Mouse (Mus musculus): ENCODE measurements at regions not wholly inside any gene's neighbourhood (a gene's known extent, or its start where the extent isn't known, plus 50 kb on each side); places are given as distances from the start of the nearest gene placed in this dataset.

GRCm38 (mm10) chr8:112933815-112934214 is 364.0 kb downstream of the Cntnap4 start:
- in situ Hi-C loops (cut with MboI, MseI) = no loop called here

DNA sequence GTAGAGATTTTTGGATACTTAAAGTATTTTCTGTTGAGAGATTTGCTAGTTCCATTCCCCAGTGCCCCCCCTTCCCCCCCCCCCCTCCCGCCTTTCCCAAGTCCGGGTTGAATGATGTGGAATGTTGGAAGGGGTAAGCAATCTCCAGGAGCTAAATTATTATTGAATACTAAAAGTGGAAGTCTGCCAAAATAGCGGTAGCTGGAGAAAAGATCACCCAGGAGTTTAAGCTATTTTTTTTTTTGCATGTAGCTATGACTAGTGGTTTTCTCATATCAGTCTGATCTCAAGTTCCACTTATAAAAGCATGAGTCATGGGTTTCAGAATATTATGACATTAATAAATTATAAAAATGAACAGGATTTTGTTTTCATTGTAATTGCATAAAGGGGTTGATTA is 365.6 kb downstream of the Cntnap4 start:
- in situ Hi-C loops (cut with MboI, MseI) = no loop called here

DNA sequence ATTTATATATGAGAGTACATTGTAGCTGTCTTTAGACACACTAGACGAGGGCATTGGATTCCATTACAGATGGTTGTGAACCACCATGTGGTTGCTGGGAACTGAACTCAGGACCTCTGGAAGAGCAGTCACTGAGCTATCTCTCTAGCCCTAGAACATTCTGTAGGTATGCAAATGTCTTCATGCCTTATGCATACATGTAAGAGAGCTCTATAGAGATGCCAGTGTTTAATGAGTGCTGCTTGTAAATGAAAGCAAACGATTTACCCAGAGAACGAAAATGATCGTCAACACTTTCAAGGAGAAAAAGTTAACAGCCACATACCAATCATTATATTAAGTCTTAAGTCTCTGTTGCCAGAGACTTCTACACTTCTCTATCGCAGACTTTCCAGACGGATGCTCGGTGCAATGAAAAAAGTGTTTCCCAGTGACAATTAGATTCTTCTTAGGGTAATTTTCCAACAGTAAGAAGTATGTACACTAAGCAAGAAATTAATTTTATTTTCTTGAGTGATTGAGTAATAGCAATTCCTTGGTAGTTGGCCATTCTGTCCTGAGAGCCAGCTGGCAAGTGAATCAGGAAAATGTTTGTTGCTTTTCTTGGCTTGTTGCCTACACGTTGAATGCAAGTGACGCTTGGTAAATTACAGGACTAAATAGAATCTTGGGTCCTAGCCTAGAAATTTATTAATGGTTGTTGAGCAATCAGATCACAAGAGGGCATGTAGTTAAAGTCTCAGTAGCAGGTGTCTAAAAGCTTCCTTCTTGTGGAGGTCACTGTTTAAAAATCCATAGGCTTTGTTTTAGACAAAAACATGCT is 366.3 kb downstream of the Cntnap4 start:
- in situ Hi-C loops (cut with MboI, MseI) = no loop called here

DNA sequence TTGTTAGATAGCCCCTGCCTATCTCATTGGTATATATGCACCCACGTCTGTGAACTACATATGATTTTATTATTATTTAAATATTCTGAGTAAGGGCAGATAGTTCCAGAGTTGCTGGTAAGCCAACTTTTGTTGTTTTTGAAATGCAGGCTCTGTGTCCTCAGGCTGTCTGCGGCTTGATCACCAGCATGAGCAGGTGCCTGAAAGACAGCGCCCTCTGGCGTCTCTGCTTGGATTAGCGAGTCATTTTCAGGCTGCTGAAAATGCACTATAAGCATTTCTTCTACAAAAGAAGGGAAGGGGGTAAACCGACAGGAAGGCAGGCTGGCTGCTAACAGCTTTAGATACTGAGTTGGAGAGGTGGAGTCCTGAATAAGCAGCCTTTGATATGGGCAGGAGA is 402.6 kb downstream of the Cntnap4 start:
- in situ Hi-C loops (cut with MboI, MseI) = loop anchor here in 1 of 2 experiments (25.0 kb wide), 1 partner anchor 1610 kb away; no protein-coding TSS in a partner anchor

DNA sequence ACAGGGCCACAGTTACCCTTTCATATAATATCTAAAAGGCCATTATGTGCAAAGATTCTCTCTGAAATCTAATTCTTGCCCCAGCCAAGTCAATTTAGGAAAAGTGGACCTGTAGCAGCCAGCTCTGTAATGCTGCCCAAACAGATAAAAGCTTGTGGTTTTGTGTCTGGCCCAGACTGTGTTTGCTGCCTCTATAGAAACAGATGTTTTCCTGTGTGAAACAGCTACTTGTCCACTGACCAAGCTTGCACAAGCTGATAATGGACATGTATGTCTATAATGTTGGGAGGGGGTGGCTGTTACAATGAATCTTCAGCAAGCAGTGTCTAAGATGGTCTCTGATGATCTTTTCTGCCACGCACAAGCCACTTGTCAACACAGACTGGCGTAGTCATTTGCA is 405.9 kb downstream of the Cntnap4 start:
- in situ Hi-C loops (cut with MboI, MseI) = no loop called here

DNA sequence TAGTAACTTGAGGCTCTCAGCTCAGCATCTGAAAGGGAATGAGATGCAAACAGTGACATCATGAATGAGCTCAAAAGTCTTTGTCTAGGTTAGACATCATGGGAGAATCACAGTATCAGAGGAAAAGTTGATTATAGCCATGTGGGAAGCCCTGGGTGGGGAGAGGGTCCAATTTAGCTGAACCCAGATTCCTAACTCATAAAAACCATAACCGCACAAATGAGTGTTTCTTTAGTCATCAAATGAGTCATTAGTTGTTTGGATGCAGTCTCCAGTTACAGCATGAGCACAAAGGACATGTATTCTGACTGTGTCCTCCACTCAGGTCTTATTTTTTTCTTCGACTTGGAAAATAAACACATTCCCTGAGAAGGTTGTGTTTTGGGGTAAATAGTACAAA is 406.5 kb downstream of the Cntnap4 start:
- in situ Hi-C loops (cut with MboI, MseI) = no loop called here

DNA sequence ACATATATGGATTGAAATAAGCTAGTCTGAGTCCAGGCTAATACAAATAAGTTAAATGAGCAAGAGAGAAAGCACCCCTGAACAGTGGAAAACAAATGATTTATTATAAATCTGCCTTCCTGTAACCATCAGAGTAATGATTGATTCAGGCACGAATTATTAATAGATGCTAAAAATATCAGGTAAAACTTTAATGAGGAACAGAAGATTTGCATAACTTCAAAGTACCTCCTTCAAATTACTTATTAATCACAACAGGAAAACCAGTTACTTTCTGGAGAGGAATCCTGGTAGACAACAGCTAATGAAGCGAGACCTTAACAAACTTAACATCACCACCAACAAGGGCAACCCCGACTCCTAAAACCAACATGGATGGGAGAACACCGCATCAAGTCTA is 423.9 kb downstream of the Cntnap4 start:
- in situ Hi-C loops (cut with MboI, MseI) = no loop called here

DNA sequence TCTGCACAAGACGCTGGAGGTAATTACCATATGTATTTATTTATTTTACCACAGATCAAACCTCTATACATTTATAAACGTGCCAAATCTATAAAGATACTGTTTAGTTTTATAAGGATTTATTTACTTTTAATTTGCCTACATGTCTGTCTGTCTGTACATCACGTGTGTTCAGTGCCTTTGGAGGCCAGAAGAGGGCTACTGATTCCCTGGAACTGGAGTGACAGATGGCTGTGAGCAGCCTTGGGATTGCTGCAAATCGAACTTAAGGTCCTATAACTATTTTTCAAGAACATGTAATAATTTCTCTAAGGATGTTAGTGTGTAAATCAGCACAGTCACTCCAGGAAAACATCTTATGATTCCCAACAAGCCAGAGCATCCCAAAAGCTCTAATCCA is 437.5 kb downstream of the Cntnap4 start:
- in situ Hi-C loops (cut with MboI, MseI) = no loop called here

DNA sequence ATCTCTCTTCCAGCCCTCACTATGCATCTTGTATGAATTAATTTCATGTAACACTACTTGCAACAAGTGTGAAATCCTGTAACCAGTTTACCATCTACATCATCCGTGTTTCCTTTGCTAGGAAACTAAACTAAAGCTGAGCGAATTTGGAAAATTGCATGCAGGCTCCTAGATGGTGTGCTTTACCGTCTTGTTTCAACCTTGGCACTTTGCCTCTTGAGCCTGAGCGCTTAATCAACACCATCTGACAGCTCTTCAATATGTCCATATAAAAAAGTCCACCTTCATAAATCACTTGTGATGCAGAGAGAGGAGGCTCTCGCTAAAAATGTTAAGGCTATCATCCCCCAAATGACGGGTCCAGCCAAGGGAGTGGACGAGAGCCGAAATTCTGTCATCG is 459.0 kb downstream of the Cntnap4 start:
- in situ Hi-C loops (cut with MboI, MseI) = no loop called here

DNA sequence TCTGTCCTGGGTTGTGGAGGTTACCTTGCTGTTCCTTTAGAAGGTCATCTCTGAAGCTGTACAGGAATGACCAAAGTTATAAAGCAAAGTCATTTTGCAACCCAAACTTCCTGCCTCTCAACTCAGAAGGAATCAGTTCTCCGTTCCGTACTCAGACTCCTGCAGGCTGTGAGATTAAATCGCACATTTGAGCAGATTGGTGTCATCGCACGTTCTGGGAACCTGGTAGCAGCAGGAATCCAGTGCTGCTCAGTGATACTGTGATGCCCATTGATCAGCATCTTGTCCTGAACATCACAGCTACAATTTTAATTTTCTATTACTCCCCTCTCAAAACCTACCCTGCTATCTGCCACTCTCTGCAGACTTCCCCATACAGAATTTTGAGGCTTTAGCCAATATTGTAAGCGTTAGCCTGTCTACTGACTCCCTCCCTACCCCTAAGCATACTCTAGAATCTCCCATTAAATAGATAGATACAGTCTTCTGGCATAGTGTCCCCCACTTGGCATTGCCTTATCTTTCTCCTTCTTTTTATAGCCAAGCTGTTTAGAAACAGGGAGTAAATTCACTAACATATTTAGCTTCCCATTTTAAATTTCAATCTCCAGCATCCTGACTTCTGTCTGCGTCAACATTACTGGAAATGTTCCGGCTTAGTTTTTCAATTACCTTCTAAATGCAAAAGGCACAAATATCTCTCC is 482.1 kb downstream of the Cntnap4 start:
- in situ Hi-C loops (cut with MboI, MseI) = no loop called here

DNA sequence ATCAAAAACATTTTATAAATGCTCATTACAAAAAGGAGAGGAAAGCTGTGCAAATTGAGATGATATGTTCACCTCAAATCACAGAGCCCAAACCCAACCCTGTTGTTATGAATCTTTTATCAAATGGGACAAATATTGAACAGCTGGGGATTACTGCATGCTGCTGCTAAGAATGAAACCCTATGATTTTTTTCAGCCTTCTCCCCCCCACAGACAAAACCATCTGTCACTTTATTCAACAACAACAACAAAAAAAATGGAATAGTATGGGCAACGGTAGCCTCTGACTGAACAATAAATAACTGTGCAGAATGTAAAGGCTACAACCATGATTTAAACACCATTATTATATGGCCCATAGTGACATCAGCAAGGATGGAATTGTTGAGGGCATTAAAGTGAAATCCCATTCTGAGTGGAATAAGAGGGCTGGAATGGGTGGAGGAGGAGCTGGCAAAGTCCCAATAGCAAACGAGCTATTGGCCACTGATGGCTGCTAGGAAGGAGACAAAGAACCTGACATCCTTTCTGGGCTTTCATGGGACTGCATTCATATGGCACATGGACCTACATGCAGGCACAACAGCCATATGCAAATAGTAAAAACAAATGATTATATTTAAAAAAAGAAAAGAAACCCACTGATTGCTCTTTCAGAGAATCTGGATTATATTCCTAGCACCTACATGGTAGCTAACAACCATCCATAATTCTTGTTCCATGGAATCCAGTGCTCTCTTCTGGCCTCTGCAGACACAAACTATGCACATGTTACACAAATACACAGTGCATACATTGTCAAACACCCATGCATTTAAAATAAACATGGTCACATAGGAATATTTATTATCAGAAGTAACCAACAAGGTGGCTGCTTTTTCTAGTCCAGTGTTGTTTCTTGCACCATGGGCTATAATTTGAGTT is 495.7 kb downstream of the Cntnap4 start:
- in situ Hi-C loops (cut with MboI, MseI) = no loop called here

- in situ Hi-C loops (cut with MboI, MseI) = no loop called here
These were observed 496.4 kb downstream of the Cntnap4 start for GRCm38 (mm10) chr8:113066170-113066708.

DNA sequence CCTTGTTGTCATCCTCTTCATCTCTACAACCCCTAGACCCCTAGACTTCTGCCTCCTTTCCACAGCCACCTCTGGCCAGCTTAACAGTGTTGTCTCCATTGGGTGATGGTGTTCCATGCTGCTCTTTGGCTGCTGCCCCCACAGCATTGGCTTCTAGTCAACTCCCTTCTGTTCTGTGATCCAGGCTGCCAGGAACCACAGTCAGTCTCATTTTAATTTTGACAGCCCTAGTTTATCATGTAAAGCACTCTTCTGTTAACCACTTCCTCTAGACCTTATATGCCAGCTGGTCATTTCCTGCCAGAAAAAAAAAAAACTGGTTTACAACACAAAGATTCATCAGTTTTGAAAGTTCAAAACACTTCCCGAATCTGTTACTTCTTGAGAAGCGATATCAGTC is 514.1 kb downstream of the Cntnap4 start:
- in situ Hi-C loops (cut with MboI, MseI) = no loop called here

GRCm38 (mm10) chr8:113087586-113087985 is 517.7 kb downstream of the Cntnap4 start:
- in situ Hi-C loops (cut with MboI, MseI) = no loop called here

- in situ Hi-C loops (cut with MboI, MseI) = no loop called here
These were observed 523.7 kb upstream of the Mon1b start for GRCm38 (mm10) chr8:113111665-113112064.

DNA sequence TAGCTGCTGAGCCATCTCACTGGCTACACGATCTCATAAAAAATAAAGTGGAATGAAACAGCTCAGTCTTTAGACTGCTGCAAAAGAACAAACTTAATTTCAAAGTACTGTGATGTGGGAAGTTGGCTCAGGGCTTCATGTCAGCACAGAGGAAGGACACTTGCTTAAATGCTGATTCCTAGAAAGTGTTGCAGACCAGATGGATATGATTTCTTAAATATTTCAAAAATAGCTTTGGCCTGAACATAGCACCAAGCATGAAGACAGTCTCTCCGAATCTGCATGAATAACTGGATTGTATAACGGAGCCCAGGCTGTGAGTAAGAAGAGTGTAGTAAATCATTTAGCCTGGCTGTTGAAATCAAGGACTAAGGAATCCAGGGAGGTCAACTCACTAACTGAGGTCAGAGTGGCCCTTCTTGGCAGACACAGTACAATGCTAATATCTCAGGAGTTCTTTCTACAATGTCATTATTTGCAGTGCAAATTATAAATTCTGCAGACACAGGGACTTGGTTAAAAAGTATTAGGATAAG is 521.2 kb upstream of the Mon1b start:
- in situ Hi-C loops (cut with MboI, MseI) = no loop called here

DNA sequence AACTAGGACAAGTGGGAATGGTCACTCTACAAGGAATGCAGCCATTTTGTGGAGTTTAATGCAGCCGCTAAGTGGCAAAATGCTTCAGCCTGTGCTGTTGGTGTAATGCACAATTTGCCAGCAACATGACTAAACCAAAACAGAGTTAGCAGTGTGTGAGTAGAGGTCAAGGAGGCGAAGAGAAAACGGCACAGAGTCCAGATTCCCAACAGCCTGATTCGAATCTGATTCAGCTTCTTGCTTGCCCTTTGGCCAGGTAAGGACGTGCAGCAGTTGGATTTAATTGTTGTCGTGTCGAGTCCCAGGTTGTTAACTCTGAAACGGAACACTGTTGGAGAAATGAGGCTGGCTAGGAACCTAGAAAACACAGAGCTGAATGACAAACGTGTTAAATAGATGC is 518.1 kb upstream of the Mon1b start:
- in situ Hi-C loops (cut with MboI, MseI) = no loop called here

DNA sequence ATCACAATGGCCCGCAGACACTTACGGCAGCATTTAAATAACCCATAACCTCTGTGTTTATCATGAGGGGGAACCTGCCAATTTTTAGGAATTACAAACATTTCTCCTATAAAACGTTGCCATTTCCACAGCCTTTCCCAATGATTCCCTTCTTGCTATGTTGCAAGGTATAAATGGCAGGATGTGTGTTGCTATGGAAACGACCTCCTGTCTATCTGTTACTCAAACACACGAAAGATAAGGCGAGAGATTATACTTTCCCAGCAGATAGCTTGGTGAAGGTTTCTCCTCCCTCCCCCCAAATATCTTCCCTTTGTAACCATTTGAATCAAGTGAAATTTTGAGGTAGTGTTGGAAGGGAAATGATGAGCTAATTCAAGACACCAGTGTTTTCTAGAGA is 509.8 kb upstream of the Mon1b start:
- in situ Hi-C loops (cut with MboI, MseI) = no loop called here

DNA sequence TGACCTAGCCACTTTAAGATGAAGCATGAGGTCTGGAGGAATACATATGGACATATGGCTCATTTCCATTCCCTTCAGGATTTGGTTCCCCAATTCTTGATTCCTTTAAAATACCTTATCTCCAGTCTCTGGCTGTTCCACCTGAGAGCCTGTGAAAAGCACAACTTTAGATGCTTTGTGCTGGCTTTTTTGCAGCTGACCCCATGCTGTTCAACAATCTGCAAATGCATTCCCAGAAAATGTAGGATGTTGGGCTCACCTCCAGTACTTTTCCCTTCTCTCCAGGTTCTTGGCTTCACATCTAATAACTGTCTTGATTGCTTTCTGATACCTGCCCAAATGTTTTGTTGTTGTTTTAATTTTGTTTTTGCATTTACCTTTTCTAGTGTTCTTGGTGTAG is 498.0 kb upstream of the Mon1b start:
- in situ Hi-C loops (cut with MboI, MseI) = no loop called here

DNA sequence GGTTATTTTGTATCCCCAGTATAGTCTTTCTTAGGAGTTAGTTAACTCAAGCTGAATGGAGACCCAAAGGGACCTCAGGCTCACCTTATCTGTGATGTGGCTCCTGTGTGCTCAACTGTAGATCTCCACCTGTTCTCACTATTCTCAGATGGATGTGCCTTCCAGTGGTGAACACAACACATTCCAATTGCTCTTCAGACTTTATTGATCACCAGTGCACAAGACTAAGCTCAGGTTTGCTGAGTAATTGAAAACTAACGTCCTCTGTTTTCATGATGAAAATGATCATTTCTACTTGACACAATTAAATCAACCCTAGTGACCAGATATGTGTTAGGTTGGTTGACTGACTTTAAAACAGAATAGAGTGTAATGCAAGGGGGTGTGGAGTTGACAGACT is 495.4 kb upstream of the Mon1b start:
- in situ Hi-C loops (cut with MboI, MseI) = no loop called here

- in situ Hi-C loops (cut with MboI, MseI) = no loop called here
These were observed 494.3 kb upstream of the Mon1b start for GRCm38 (mm10) chr8:113141131-113141530.

DNA sequence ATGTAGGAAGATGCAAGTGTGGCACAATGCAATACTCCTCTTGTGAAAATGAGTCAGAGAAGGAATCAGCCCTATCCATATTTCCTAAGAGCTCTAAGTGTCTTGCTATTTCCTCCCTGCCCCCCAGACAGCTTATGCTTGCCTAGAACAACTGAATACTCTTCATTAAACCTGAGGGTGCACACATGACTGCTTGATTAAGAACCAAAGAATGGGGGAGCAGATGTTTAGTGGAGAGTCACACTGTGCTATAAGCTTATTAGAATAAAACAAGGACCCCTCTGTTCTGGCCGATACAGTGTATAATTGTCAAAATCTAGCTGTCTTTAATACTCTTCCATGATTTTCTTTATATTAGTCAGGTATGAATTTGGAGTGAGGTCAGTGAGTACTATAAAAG is 458.8 kb upstream of the Mon1b start:
- in situ Hi-C loops (cut with MboI, MseI) = no loop called here
